Mouse (Mus musculus): ENCODE results near the gene Wdr82.

- TF ChIP-seq CTCF (IDR thresholded peaks at IDR 0.05; ENCODE audit: borderline replicate concordance, insufficient read depth, low read depth, low read length), result no peak
- no peak for TF ChIP-seq POLR2A (IDR thresholded peaks at IDR 0.05; ENCODE audit: borderline replicate concordance, insufficient read depth, low read length)
Observed at GRCm38 (mm10) chr9:106210853-106211609, 40.3 kb downstream of the Wdr82 start.
